Mouse (Mus musculus) intestine, postnatal 0 days (tissue): Measurements from ENCODE around the gene Smarcd3. TPM values are rescaled to one million over a fixed set of nuclear protein-coding genes. Genes with fewer than 3 reads are reported as not detected.
A peak's percentile ranks its signal among the peaks of the same experiment; 100 is the strongest.

ENCODE experiments used
- ATAC-seq: fragments of 200-750 bp; cut with Nextera tagmentation; 2 replicates; pipeline ENCODE4 v1.8.0; 2017; ENCODE audit warnings: mild to moderate bottlenecking, moderate TSS enrichment, moderate library complexity
- H3K27ac ChIP-seq: fragments of 300-500 bp; sonication (generic); 2 replicates; pipeline ENCODE4 v1.5.1; 2014; ENCODE audit warnings: mild to moderate bottlenecking, low read depth, low read length, moderate library complexity
- H3K27me3 ChIP-seq: fragments of 300-500 bp; sonication (generic); replicated peaks from 2 replicates; pipeline ENCODE4 v1.6.1; 2014; ENCODE audit warnings: low read length, mixed read lengths; ENCODE audit not compliant: control insufficient read depth, insufficient read depth
- H3K36me3 ChIP-seq: fragments of 300-500 bp; sonication (generic); 2 replicates; pipeline ENCODE4 v1.6.1; 2014; ENCODE audit warnings: mild to moderate bottlenecking, moderate library complexity; ENCODE audit not compliant: control insufficient read depth, insufficient read depth
- H3K4me1 ChIP-seq: fragments of 300-500 bp; sonication (generic); replicated peaks from 2 replicates; pipeline ENCODE4 v1.6.1; 2014; ENCODE audit warnings: antibody characterized with exemption, low read length, mixed read lengths; ENCODE audit not compliant: control insufficient read depth, insufficient read depth
- H3K4me2 ChIP-seq: fragments of 300-500 bp; sonication (generic); replicated peaks from 2 replicates; pipeline ENCODE4 v1.6.1; 2014; ENCODE audit warnings: low read depth, mild to moderate bottlenecking, moderate library complexity
- H3K4me3 ChIP-seq: fragments of 300-500 bp; sonication (generic); 2 replicates; pipeline ENCODE4 v1.5.1; 2014; ENCODE audit warnings: low read depth, low read length
- H3K9ac ChIP-seq: fragments of 300-500 bp; sonication (generic); 2 replicates; pipeline ENCODE4 v1.6.1; 2014; ENCODE audit warnings: mild to moderate bottlenecking, low read depth, low read length
- H3K9me3 ChIP-seq: fragments of 300-500 bp; sonication (generic); 2 replicates; pipeline ENCODE4 v1.6.1; 2016; ENCODE audit warnings: mixed run types; ENCODE audit not compliant: control insufficient read depth
- CTCF ChIP-seq: sonication (generic); IDR thresholded peaks from 2 replicates; pipeline ENCODE4 v1.5.1; 2016; ENCODE audit warnings: low read depth, mild to moderate bottlenecking, control low read depth, antibody characterized with exemption, moderate library complexity
- WGBS: fragments of 180-500 bp; shearing (Covaris S2); extraction: QIAGEN DNeasy Blood & Tissue Kit; methylation state at CpG from one replicate; pipeline ENCODE4 v1.1.7; 2014; 5-methylcytosine and 5-hydroxymethylcytosine counted together
- polyA plus RNA-seq: library from polyadenylated mRNA; unstranded; fragments of >200 nt; fragmentation: Nextera tagmentation; extraction: Ambion mirVana; gene quantifications from 2 replicates; pipeline ENCODE4 v1.2.1, GENCODE M21; 2015

Smarcd3 gene
- polyA plus RNA-seq, 1 experiment from 2014 or later: 6.6 TPM

DNA sequence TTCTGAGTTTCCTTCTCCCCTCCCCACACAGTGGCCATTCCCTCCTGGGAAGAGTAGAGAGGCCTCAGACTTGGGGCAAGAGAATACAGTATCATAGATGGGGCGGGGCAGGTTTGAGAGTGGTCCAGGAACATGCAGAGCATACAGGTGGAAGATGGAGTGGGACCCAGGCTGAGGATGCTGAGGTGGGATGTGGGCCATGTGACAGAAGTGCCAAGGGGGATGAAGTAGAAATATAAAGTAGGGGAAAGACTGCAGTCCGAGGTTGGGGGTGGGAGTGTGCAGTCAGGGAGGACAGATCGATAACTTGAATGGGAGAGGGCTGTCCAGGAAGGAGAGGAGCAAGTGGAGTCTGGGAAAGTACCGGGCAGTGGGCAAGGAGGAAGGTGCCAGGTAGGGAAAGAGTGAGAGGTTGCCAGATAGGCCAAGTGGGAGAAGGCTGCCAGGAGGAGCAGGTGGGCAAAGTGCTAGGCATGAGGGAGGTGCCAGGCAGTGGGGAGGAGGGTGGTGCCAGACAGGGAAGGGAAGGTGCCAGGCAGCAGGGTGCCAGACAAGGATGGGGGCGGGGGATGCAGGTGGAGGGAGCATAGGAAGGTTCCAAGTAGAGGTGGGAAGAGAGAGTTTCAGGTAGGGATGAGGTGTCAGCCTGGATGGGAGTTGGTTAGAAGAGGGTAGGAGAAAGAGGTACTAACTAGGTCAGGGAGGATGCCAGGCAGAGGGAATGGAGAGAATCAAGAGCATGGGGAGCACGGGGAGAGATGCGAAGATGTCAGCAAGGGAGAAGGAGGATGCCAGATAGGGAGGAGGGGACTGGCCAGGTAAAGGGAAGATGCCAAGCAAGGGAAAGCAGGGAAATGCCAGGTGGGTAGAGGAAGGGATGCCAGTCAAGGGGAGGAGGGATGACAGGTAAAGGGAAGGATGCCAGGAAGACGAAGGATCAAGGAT lies 898 bp downstream of the Smarcd3 start:
- Histone ChIP-seq H3K27ac (no peak overlapping the region), H3K9ac (no peak overlapping the region), H3K36me3 (no peaks in the 10 kb centered on the region), H3K4me3 (no peak overlapping the region), H3K27me3 (peaks cover 11% of the 10 kb centered on the region; the same call in 1 of the 2 replicates), H3K4me1 (no peaks in the 10 kb centered on the region), H3K4me2 (peak overlapping the region; percentile 64; the same call in 1 of the 2 replicates), H3K9me3 (no peaks in the 10 kb centered on the region)
- WGBS: 40% methylated on average over 8 of the region's 8 CpGs
- no peak for TF ChIP-seq CTCF
- no peak for ATAC-seq

DNA sequence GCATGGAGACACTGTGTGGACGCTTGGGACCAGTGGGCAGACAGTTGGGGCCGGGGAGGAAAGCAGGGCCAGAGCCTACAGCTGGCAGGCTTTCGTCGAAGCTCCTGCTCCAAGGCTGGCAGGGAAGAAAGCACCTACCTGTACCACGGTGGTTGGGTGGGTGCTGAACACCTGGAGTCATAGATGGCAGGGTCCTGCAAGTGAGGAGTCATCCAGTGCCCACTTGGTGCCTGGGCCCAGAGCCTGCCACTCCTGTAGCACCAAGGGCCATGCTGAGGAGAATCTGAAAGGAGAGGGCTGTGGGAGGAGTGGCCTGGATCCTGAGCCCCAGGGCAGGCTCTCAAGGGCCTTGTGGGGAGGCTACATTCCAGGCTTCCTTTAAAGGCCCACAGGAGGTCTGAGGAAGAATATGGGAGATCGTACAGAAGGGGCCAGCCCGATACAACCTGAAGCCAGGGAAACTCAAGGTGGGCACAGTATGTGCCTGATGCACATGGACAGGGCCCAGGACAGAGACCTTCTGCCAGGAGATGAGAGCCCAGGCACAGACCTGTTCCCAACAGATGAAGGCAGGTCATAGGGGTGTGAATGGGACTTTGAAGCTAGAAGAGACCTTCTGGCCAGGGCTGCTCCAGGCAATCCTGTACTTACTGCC lies 1.7 kb downstream of the Smarcd3 start:
- no peak for ATAC-seq

DNA sequence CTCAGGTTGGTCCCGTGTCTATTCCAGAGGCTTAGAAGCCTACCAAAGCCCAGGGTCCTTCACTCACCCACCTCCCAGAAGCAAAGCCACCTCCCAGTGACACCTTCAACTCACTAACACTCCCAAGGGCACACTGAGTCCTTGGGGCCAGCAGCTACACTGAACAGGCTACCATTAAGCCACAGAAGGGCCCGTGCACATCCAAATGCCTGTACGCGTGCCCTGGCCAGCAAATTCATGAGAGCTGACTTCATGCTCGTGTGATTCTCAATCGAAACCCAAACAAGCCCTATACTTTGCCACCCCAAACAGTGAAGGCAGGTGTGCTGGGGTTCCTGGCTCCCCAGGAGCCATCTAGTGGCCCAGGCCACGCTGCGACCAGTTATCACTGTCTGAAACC lies 3.6 kb downstream of the Smarcd3 start:
- no peaks in the 10 kb centered on the region for H3K4me1 ChIP-seq
- no peaks in the 10 kb centered on the region for H3K36me3 ChIP-seq
- H3K9ac ChIP-seq: no peak overlapping the region
- no peak overlapping the region for H3K27ac ChIP-seq
- H3K27me3 ChIP-seq: peaks cover 9% of the 10 kb centered on the region; the same call in 1 of the 2 replicates
- WGBS: 77% methylated on average over 8 of the region's 8 CpGs
- no peaks in the 10 kb centered on the region for H3K9me3 ChIP-seq
- TF ChIP-seq CTCF: no peak
- no peak overlapping the region for H3K4me2 ChIP-seq
- no peak overlapping the region for H3K4me3 ChIP-seq
- ATAC-seq: no peak

More for the DNA sequence above, 1.7 kb downstream of the Smarcd3 start:
- Histone ChIP-seq H3K27ac (no peak overlapping the region), H3K9me3 (no peaks in the 10 kb centered on the region), H3K9ac (no peak overlapping the region), H3K4me2 (no peak overlapping the region), H3K4me3 (no peak overlapping the region), H3K4me1 (no peaks in the 10 kb centered on the region), H3K36me3 (no peaks in the 10 kb centered on the region), H3K27me3 (peaks cover 11% of the 10 kb centered on the region; the same call in 1 of the 2 replicates)
- TF ChIP-seq CTCF: no peak
- WGBS: 75% methylated on average over 7 of the region's 7 CpGs

DNA sequence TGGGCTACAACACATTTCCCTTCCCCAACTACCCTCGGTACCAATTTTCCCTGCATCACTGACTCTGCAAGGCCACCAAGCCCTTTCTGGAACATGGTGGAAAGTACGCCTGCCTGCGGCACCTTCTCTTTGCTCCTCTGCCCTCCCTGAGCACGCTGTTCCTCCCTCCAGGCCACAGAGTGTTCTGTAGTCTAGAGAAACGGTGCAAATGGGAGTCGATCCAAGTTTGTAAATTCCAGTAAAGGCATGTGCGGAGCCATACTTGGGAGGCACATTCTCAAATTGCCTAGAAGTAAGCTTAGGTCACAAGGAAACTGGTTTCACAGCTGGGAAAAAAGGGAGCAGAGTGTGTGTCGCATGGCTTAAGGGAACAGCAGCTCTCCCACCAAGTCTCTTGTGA lies 4.1 kb downstream of the Smarcd3 start:
- Histone ChIP-seq H3K36me3 (no peaks in the 10 kb centered on the region), H3K9me3 (no peaks in the 10 kb centered on the region), H3K9ac (no peak overlapping the region), H3K27ac (no peak overlapping the region), H3K4me2 (no peak overlapping the region), H3K4me3 (no peak overlapping the region), H3K27me3 (peaks cover 8% of the 10 kb centered on the region; the same call in 1 of the 2 replicates), H3K4me1 (no peaks in the 10 kb centered on the region)
- no peak for TF ChIP-seq CTCF
- WGBS: 69% methylated on average over 8 of the region's 8 CpGs
- ATAC-seq: no peak

DNA sequence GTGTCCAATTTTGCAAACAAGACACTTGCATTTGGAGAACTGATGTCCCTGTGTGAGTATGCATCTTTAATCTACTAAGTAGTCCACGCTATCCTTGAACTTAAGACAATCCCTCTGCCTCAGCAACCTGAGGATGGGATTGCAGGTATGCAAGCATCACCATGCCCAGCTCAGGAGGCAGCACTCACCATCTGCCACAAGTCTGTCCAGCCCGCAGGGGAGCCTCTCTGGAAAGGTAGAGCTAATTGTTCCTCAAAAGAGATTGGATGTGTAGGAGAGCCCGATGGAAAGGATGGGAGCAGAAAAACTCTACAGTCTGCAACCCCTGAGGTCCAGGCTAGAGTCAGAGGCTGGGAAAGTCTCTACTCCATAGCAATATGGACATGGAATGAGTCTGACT lies 5.3 kb downstream of the Smarcd3 start:
- H3K27me3 ChIP-seq: peaks cover 8% of the 10 kb centered on the region; the same call in 1 of the 2 replicates
- no peaks in the 10 kb centered on the region for H3K4me1 ChIP-seq
- H3K4me3 ChIP-seq: no peak overlapping the region
- ATAC-seq: no peak
- 84% methylated on average over 3 of the region's 3 CpGs for WGBS
- no peaks in the 10 kb centered on the region for H3K36me3 ChIP-seq
- no peak overlapping the region for H3K27ac ChIP-seq
- H3K4me2 ChIP-seq: no peak overlapping the region
- no peak overlapping the region for H3K9ac ChIP-seq
- no peak for TF ChIP-seq CTCF
- H3K9me3 ChIP-seq: no peaks in the 10 kb centered on the region

DNA sequence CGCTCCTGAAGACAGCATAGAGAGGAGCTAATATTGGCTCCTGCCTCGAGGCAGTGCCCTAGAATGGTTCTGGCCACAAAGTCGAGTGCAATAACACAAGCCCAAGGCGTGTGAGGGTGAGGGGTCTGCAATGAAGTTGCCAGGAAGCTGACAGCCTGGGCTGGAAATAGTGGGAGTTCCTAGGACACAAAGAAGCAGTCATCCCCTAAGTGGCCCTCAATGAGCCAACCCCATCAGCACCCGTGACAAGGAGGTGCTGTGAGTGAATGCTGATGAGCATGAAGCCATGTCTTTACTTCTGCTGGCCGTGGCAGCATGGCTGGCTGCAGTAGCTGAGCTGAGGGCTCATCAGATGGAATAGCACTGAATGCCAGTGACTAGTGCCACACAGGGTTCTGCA lies 9.1 kb downstream of the Smarcd3 start:
- 74% methylated on average over 6 of the region's 6 CpGs for WGBS
- TF ChIP-seq CTCF: no peak
- H3K9me3 ChIP-seq: no peaks in the 10 kb centered on the region

More for the DNA sequence above, 9.1 kb downstream of the Smarcd3 start:
- H3K4me3 ChIP-seq: no peak overlapping the region
- no peaks in the 10 kb centered on the region for H3K27me3 ChIP-seq
- ATAC-seq: no peak
- no peak overlapping the region for H3K27ac ChIP-seq
- no peak overlapping the region for H3K9ac ChIP-seq
- H3K36me3 ChIP-seq: no peaks in the 10 kb centered on the region
- H3K4me1 ChIP-seq: no peaks in the 10 kb centered on the region
- no peak overlapping the region for H3K4me2 ChIP-seq
